Mouse (Mus musculus) intestine, embryonic 16.5 days (tissue): Measurements from ENCODE around the gene Olig3. TPM values are rescaled to one million over a fixed set of nuclear protein-coding genes. Genes with fewer than 3 reads are reported as not detected.

Experiments
- ATAC-seq: fragments of 200-750 bp; cut with Nextera tagmentation; 2 replicates; pipeline ENCODE4 v1.8.0; 2017; ENCODE audit warnings: moderate TSS enrichment, moderate library complexity
- H3K27ac ChIP-seq: fragments of 300-500 bp; sonication (generic); 2 replicates; pipeline ENCODE4 v1.5.1; 2014; ENCODE audit warnings: mild to moderate bottlenecking, low read length
- H3K27me3 ChIP-seq: fragments of 300-500 bp; sonication (generic); replicated peaks from 2 replicates; pipeline ENCODE4 v1.6.1; 2014; ENCODE audit warnings: low read length, control low read depth, mixed read lengths; ENCODE audit not compliant: control insufficient read depth, insufficient read depth
- H3K36me3 ChIP-seq: fragments of 300-500 bp; sonication (generic); 2 replicates; pipeline ENCODE4 v1.6.1; 2014; ENCODE audit warnings: low read length, control low read depth; ENCODE audit not compliant: control insufficient read depth, insufficient read depth
- H3K4me1 ChIP-seq: fragments of 300-500 bp; sonication (generic); 2 replicates; pipeline ENCODE4 v1.6.1; 2014; ENCODE audit warnings: low read length, control low read depth, mixed read lengths; ENCODE audit not compliant: control insufficient read depth, insufficient read depth
- H3K4me2 ChIP-seq: fragments of 300-500 bp; sonication (generic); 2 replicates; pipeline ENCODE4 v1.6.1; 2014; ENCODE audit warnings: low read depth, low read length, control low read depth
- H3K4me3 ChIP-seq: fragments of 300-500 bp; sonication (generic); 2 replicates; pipeline ENCODE4 v1.5.1; 2014; ENCODE audit warnings: mild to moderate bottlenecking, low read length
- H3K9ac ChIP-seq: fragments of 300-500 bp; sonication (generic); 2 replicates; pipeline ENCODE4 v1.6.1; 2014; ENCODE audit warnings: low read depth, low read length
- H3K9me3 ChIP-seq: fragments of 300-500 bp; sonication (generic); 2 replicates; pipeline ENCODE4 v1.6.1; 2016; ENCODE audit warnings: low read length, control low read depth; ENCODE audit not compliant: control insufficient read depth
- WGBS: fragments of 180-500 bp; shearing (Covaris S2); extraction: QIAGEN DNeasy Blood & Tissue Kit; methylation state at CpG from one replicate; pipeline ENCODE4 v1.1.7; 2014; 5-methylcytosine and 5-hydroxymethylcytosine counted together
- polyA plus RNA-seq: library from polyadenylated mRNA; unstranded; fragments of >200 nt; fragmentation: Nextera tagmentation; extraction: Ambion mirVana; gene quantifications from 2 replicates; pipeline ENCODE4 v1.2.1, GENCODE M21; 2015

Gene Olig3
- polyA plus RNA-seq, 1 experiment from 2014 or later = not detected

DNA sequence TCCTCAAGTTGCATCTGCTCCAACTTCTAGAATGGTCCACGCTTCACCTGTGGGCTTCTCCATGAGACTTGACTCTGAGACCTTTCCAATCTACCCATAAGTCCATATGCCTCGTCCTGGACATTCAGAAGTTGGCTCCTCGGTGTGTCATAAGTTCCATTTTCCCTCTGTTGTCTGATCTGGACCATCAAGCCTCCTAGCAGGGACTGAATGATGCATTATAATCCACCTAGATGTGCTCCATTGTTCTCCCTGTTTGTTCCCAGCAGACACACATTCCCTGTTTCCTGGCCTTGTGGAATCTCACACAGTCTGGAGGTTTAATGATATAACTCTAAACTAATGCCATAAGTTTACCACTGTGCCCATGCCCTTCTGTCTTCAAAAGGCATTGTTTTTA, 50.8 kb downstream of the Olig3 start:
- Histone ChIP-seq H3K27me3 (no peaks in the 10 kb centered on the region), H3K4me3 (no peak overlapping the region), H3K4me1 (no peaks in the 10 kb centered on the region), H3K9ac (no peak overlapping the region), H3K9me3 (no peaks in the 10 kb centered on the region), H3K4me2 (no peak overlapping the region), H3K27ac (no peak overlapping the region), H3K36me3 (no peaks in the 10 kb centered on the region)
- WGBS = 86% methylated on average over 3 of the region's 3 CpGs
- no peak for ATAC-seq

Other genes with a start within 250 kb of the Olig3 start
- 108 and 115 TPM in 2 replicates for gene Ifngr1, start 235.4 kb downstream of the Olig3 start, polyA plus RNA-seq